Mouse (Mus musculus) heart, embryonic 15.5 days (tissue): ENCODE measurements at regions not wholly inside any gene's neighbourhood (a gene's known extent, or its start where the extent isn't known, plus 50 kb on each side); places are given as distances from the start of the nearest gene placed in this dataset.

Experiments
- ATAC-seq: fragments of 200-750 bp; cut with Nextera tagmentation; replicated peaks from 2 replicates; pipeline ENCODE4 v1.8.0; 2017; ENCODE audit warnings: low read depth, moderate TSS enrichment; ENCODE audit not compliant: insufficient number of reproducible peaks, insufficient read depth, low FRiP score
- H3K27ac ChIP-seq: fragments of 300-500 bp; sonication (generic); 2 replicates; pipeline ENCODE4 v1.5.1; 2015; ENCODE audit warnings: mild to moderate bottlenecking, inconsistent platforms
- H3K27me3 ChIP-seq: fragments of 300-500 bp; sonication (generic); 2 replicates; pipeline ENCODE4 v1.6.1; 2015; ENCODE audit warnings: inconsistent platforms
- H3K36me3 ChIP-seq: fragments of 300-500 bp; sonication (generic); 2 replicates; pipeline ENCODE4 v1.6.1; 2015; ENCODE audit warnings: mild to moderate bottlenecking, inconsistent platforms
- H3K4me1 ChIP-seq: fragments of 300-500 bp; sonication (generic); replicated peaks from 2 replicates; pipeline ENCODE4 v1.6.1; 2015; ENCODE audit warnings: inconsistent platforms
- H3K4me2 ChIP-seq: fragments of 300-500 bp; sonication (generic); 2 replicates; pipeline ENCODE4 v1.6.1; 2015; ENCODE audit warnings: inconsistent platforms, mild to moderate bottlenecking, moderate library complexity
- H3K4me3 ChIP-seq: fragments of 300-500 bp; sonication (generic); 2 replicates; pipeline ENCODE4 v1.5.1; 2015; ENCODE audit warnings: mild to moderate bottlenecking, inconsistent platforms
- H3K9ac ChIP-seq: fragments of 300-500 bp; sonication (generic); 2 replicates; pipeline ENCODE4 v1.6.1; 2015; ENCODE audit warnings: mild to moderate bottlenecking, inconsistent platforms
- H3K9me3 ChIP-seq: fragments of 300-500 bp; sonication (generic); replicated peaks from 2 replicates; pipeline ENCODE4 v1.6.1; 2016; ENCODE audit warnings: inconsistent platforms
- WGBS: fragments of 180-500 bp; shearing (Covaris S2); methylation state at CpG from one replicate; pipeline ENCODE4 v1.1.7; 2015; ENCODE audit warnings: mixed read lengths; 5-methylcytosine and 5-hydroxymethylcytosine counted together

- 0 out of 2 replicates have a peak, but pooled peaks have one; percentile 39 for ATAC-seq
- Histone ChIP-seq H3K27ac (no peak overlapping the region), H3K36me3 (no peaks in the 10 kb centered on the region), H3K4me2 (no peak overlapping the region), H3K27me3 (no peaks in the 10 kb centered on the region), H3K4me3 (no peak overlapping the region), H3K9ac (no peak overlapping the region), H3K4me1 (peaks cover 6% of the 10 kb centered on the region), H3K9me3 (no peaks in the 10 kb centered on the region)
- 12% methylated on average over 3 of the region's 3 CpGs for WGBS
Measured at GRCm38 (mm10) chr11:45795731-45796130, 56.1 kb upstream of the Clint1 start.

- ATAC-seq = no peak
- 39% methylated on average over 9 of the region's 9 CpGs for WGBS
- H3K4me2 ChIP-seq = peak overlapping the region; percentile 21; the same call in 1 of the 2 replicates
Measured at GRCm38 (mm10) chr11:45799732-45800386, 52.0 kb upstream of the Clint1 start.

More at GRCm38 (mm10) chr11:45799732-45800386, 52.0 kb upstream of the Clint1 start:
- Histone ChIP-seq H3K27ac (no peak overlapping the region), H3K36me3 (no peaks in the 10 kb centered on the region), H3K9me3 (no peaks in the 10 kb centered on the region), H3K9ac (no peak overlapping the region), H3K4me1 (peaks cover 6% of the 10 kb centered on the region), H3K4me3 (0 out of 2 replicates have a peak overlapping the region, but pooled peaks have one; percentile 3), H3K27me3 (no peaks in the 10 kb centered on the region)
